Mouse (Mus musculus) G1E (cell line): ENCODE data around the gene Sgms1.

ENCODE experiments used
- CTCF ChIP-seq: IDR thresholded peaks from 2 replicates; pipeline ENCODE4 v1.5.1; 2012; ENCODE audit warnings: low read depth, low read length, inconsistent platforms, mixed read lengths
- GATA1 ChIP-seq: IDR thresholded peaks from 2 replicates; pipeline ENCODE4 v1.6.1; 2012; ENCODE audit warnings: borderline replicate concordance, low read length, inconsistent platforms, mixed read lengths
- GATA2 ChIP-seq: IDR thresholded peaks from 2 replicates; pipeline ENCODE4 v1.6.1; 2012; ENCODE audit warnings: low read depth, low read length, inconsistent platforms, borderline replicate concordance
- POLR2AphosphoS5 ChIP-seq: IDR thresholded peaks from 2 replicates; pipeline ENCODE4 v1.6.1; 2012; ENCODE audit warnings: low read depth, low read length, inconsistent platforms; ENCODE audit not compliant: insufficient replicate concordance

DNA sequence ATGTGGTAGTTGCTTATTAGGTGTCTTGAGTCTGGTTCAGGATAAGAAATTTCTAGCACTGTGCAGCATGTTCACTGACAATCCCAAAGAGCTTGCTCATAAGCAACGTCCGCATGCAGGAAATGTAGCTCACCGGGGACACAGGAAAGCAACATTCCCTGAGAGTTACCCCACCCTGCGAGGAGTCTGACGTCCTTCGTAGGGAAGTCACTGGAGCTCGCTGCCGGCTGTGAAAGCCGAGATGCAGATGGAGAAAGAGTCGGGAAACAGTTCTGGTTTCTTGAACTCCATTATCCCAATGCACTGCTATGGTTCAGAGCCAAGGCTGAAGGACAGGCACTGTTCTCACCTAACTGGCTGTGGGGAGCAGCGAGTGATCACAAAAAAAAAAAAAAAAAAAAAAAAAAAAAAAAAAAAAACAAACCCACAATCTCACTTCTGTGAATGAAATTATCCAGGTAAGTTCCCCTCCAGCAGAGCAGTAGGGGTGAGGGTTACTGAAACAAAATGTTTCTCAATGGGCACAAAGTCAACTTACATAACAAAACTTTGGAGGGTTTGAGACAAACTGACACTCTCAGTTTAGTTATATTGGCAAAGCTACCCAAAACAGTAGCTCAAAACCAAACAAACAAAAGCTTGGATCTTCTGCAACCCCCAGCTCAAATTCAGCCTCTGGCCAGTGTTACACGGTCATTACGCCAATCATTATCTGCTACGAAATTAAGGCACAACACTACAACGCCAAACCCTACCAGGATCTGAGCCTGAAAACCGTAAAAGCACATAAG lies 15.5 kb downstream of the Sgms1 start:
- TF ChIP-seq CTCF (no peak), GATA2 (no peak), GATA1 (no peak), POLR2AphosphoS5 (no peak)
